Mouse (Mus musculus) forebrain, postnatal 0 days (tissue): ENCODE data around the gene Cyp4f16. TPM values are rescaled to one million over a fixed set of nuclear protein-coding genes. Genes with fewer than 3 reads are reported as not detected.
"Not testable (repeated sequence)": the region's sequence is repeated elsewhere in the genome, so short reads cannot be mapped to it uniquely, and the experiment has no call there.

Source experiments
- ATAC-seq: fragments of 200-750 bp; cut with Nextera tagmentation; 2 replicates; pipeline ENCODE4 v1.8.0; 2017; ENCODE audit warnings: mild to moderate bottlenecking, moderate library complexity
- DNase-seq: peaks from one replicate; pipeline ENCODE4 v3.0.0-alpha.2; 2015
- H3K27ac ChIP-seq: fragments of 300-500 bp; sonication (generic); 2 replicates; pipeline ENCODE4 v1.5.1; 2014; ENCODE audit warnings: low read depth, mild to moderate bottlenecking, antibody characterized with exemption, low read length, moderate library complexity, mixed read lengths
- H3K27me3 ChIP-seq: fragments of 300-500 bp; sonication (generic); 2 replicates; pipeline ENCODE4 v1.6.1; 2014; ENCODE audit warnings: mild to moderate bottlenecking, low read length, mixed read lengths; ENCODE audit not compliant: insufficient read depth
- H3K36me3 ChIP-seq: fragments of 300-500 bp; sonication (generic); 2 replicates; pipeline ENCODE4 v1.6.1; 2014; ENCODE audit warnings: mild to moderate bottlenecking, moderate library complexity; ENCODE audit not compliant: insufficient read depth
- H3K4me1 ChIP-seq: fragments of 300-500 bp; sonication (generic); 2 replicates; pipeline ENCODE4 v1.6.1; 2014; ENCODE audit warnings: antibody characterized with exemption; ENCODE audit not compliant: insufficient read depth
- H3K4me2 ChIP-seq: fragments of 300-500 bp; sonication (generic); 2 replicates; pipeline ENCODE4 v1.6.1; 2014; ENCODE audit warnings: low read depth, mild to moderate bottlenecking, moderate library complexity
- H3K4me3 ChIP-seq: fragments of 300-500 bp; sonication (generic); 2 replicates; pipeline ENCODE4 v1.5.1; 2014; ENCODE audit warnings: low read depth, low read length, mixed read lengths
- H3K9ac ChIP-seq: fragments of 300-500 bp; sonication (generic); 2 replicates; pipeline ENCODE4 v1.6.1; 2014; ENCODE audit warnings: mild to moderate bottlenecking
- H3K9me3 ChIP-seq: fragments of 300-500 bp; sonication (generic); 2 replicates; pipeline ENCODE4 v1.6.1; 2016; ENCODE audit warnings: low read length
- CTCF ChIP-seq: sonication (generic); IDR thresholded peaks from 2 replicates; pipeline ENCODE4 v1.5.1; 2016; ENCODE audit warnings: antibody characterized with exemption, control low read depth, low read depth
- WGBS: fragments of 180-500 bp; shearing (Covaris S2); extraction: QIAGEN DNeasy Blood & Tissue Kit; methylation state at CpG from one replicate; pipeline ENCODE4 v1.1.7; 2014; 5-methylcytosine and 5-hydroxymethylcytosine counted together
- polyA plus RNA-seq: library from polyadenylated mRNA; unstranded; fragments of >200 nt; fragmentation: Nextera tagmentation; extraction: Ambion mirVana; gene quantifications from 2 replicates; pipeline ENCODE4 v1.2.1, GENCODE M21; 2015
- total RNA-seq: library from RNA; depleted of rRNA; stranded (reverse); fragments of >200 nt; gene quantifications from 2 replicates; pipeline ENCODE4 v1.2.3, GENCODE M21; 2014; rRNA removed

Cyp4f16 gene
- total RNA-seq (9.8 and 17.5 TPM in 2 replicates), polyA plus RNA-seq (11.4 and 11.6 TPM in 2 replicates)

GRCm38 (mm10) chr17:32536051-32536866 is at the start of gene Cyp4f16:
Gene Cyp4f16, plus strand, starts transcription at chr17:32536558.
- WGBS = 12% methylated on average over 5 of the region's 5 CpGs
- not testable (repeated sequence) for H3K36me3 ChIP-seq, H3K9me3 ChIP-seq, H3K4me1 ChIP-seq, H3K27ac ChIP-seq, H3K27me3 ChIP-seq
- H3K9ac ChIP-seq = peak within 1 kb of the TSS; percentile 31; the same call in 1 of the 2 replicates
- peak; percentile 98 for ATAC-seq
- peak; percentile 90 for DNase-seq
- peak within 1 kb of the TSS; percentile 39 for H3K4me3 ChIP-seq
- H3K4me2 ChIP-seq = peak within 1 kb of the TSS; percentile 57

GRCm38 (mm10) chr17:32492349-32492980 is 43.9 kb upstream of the Cyp4f16 start:
- DNase-seq (peak; percentile 56), ATAC-seq (peak; percentile 77)
- H3K4me3 ChIP-seq = peak overlapping the region; percentile 30

GRCm38 (mm10) chr17:32494601-32495000 is 41.8 kb upstream of the Cyp4f16 start:
- H3K36me3 ChIP-seq = no peaks in the 10 kb centered on the region
- 59% methylated on average over 1 of the region's 1 CpGs for WGBS
- H3K9ac ChIP-seq = no peak overlapping the region
- DNase-seq (peak; percentile 85), ATAC-seq (peak; percentile 92)
- H3K4me2 ChIP-seq = no peak overlapping the region
- no peaks in the 10 kb centered on the region for H3K27me3 ChIP-seq
- TF ChIP-seq CTCF = peak; percentile 84
- no peak overlapping the region for H3K4me3 ChIP-seq
- H3K9me3 ChIP-seq = no peaks in the 10 kb centered on the region
- no peak overlapping the region for H3K27ac ChIP-seq
- no peaks in the 10 kb centered on the region for H3K4me1 ChIP-seq

More at GRCm38 (mm10) chr17:32492349-32492980, 43.9 kb upstream of the Cyp4f16 start:
- peak overlapping the region; percentile 43 for H3K9ac ChIP-seq
- no peak for TF ChIP-seq CTCF
- H3K36me3 ChIP-seq = no peaks in the 10 kb centered on the region
- no peaks in the 10 kb centered on the region for H3K4me1 ChIP-seq
- H3K4me2 ChIP-seq = peak overlapping the region; percentile 47
- no peaks in the 10 kb centered on the region for H3K9me3 ChIP-seq
- H3K27ac ChIP-seq = no peak overlapping the region
- no peaks in the 10 kb centered on the region for H3K27me3 ChIP-seq
- WGBS = 9% methylated on average over 30 of the region's 30 CpGs

DNA sequence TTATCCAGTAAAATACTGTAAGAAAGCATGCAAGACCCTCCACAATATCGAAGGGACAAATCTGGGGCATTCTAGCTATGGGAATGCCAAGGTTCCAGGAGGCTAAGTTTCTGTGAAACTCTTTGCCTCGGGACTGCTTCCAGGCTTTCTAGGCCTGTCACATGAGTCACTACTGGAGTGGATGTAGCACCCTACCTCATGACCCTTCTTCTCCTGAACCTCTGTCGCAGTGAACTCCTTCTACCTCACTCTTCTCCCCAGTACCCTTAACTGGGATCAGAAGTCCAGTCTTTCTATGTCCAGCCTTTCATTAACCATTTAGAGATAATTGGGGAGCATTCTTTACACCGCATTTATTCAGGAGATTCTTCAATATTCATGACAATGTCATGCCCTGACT is 35.8 kb upstream of the Cyp4f16 start:
- ATAC-seq, H3K4me2 ChIP-seq, H3K27ac ChIP-seq, H3K27me3 ChIP-seq, H3K9ac ChIP-seq, DNase-seq, H3K36me3 ChIP-seq, H3K9me3 ChIP-seq, H3K4me3 ChIP-seq, H3K4me1 ChIP-seq: not testable (repeated sequence)
- whole genome bisulfite sequencing = 85% methylated on average over 4 of the region's 4 CpGs

- WGBS = 46% methylated on average over 3 of the region's 3 CpGs
- no peak for ATAC-seq
- no peaks in the 10 kb centered on the region for H3K4me1 ChIP-seq
Measured at GRCm38 (mm10) chr17:32501051-32501450, 35.3 kb upstream of the Cyp4f16 start.

DNA sequence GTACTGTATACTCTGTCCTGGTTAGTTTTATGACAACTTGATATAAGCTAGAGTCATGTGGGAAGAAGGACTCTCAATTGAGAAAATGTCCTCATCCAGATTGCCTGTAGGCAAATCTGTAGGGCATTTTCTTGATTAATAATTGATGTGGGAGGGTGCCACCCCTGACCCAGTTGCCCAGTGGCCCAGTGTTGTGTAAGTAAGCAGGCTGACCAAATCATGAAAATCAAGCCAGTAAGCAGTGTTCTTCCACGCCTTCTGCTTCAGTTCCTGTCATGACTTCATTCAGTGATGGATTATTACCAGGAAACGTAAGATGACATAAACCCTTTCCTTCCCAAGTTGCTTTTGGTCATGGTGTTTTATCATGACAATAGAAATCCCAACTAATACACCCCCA is 33.2 kb upstream of the Cyp4f16 start:
- Histone ChIP-seq H3K27ac (no peak overlapping the region), H3K9me3 (no peaks in the 10 kb centered on the region), H3K4me1 (peaks cover 5% of the 10 kb centered on the region; the same call in 1 of the 2 replicates), H3K36me3 (no peaks in the 10 kb centered on the region), H3K9ac (no peak overlapping the region), H3K4me2 (no peak overlapping the region), H3K4me3 (no peak overlapping the region), H3K27me3 (no peaks in the 10 kb centered on the region)
- ATAC-seq (no peak), DNase-seq (no peak)
- 85% methylated on average over 2 of the region's 2 CpGs for WGBS
- no peak for TF ChIP-seq CTCF

More at GRCm38 (mm10) chr17:32501051-32501450, 35.3 kb upstream of the Cyp4f16 start:
- Histone ChIP-seq H3K9ac (no peak overlapping the region), H3K4me2 (no peak overlapping the region), H3K9me3 (no peaks in the 10 kb centered on the region), H3K27me3 (no peaks in the 10 kb centered on the region), H3K27ac (no peak overlapping the region), H3K36me3 (no peaks in the 10 kb centered on the region), H3K4me3 (no peak overlapping the region)
- DNase-seq = no peak
- TF ChIP-seq CTCF = no peak
